Mouse (Mus musculus): ENCODE measurements around the gene Tpm3.

The Tpm3 gene

DNA sequence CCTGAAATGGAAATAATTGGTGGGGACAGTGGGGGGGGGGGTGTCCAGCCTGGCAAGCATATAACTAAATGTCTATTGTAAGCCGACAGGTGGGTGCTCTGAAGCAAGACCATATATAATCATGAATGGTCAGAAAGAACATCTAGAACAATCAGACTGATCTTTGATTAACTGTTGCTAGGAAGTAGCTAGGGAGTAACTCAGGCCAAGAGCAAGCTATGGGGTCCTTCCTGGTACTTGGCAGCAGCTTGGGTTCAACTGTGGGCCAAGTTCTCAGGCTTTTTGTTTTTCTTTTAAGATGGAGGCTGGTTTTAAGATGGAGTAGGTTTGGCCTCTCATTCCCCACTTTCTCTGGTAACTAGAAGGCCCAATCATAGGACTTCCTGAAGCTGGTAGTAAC lies 74.2 kb downstream of the Tpm3 start:
- no peak for TF ChIP-seq GATA4 (IDR thresholded peaks at IDR 0.05; ENCODE audit: insufficient replicate concordance, low read length)

Data from liver, adult (tissue).